Mouse (Mus musculus) lung, postnatal 36 days (tissue): ENCODE results near the gene Olfr117.
"Not testable (repeated sequence)": the region's sequence is repeated elsewhere in the genome, so short reads cannot be mapped to it uniquely, and the experiment has no call there.

Experiments
- DNase-seq: peaks from one replicate; pipeline ENCODE4 v3.0.0; 2022; ENCODE audit warnings: mixed read lengths

Olfr117 gene

DNA sequence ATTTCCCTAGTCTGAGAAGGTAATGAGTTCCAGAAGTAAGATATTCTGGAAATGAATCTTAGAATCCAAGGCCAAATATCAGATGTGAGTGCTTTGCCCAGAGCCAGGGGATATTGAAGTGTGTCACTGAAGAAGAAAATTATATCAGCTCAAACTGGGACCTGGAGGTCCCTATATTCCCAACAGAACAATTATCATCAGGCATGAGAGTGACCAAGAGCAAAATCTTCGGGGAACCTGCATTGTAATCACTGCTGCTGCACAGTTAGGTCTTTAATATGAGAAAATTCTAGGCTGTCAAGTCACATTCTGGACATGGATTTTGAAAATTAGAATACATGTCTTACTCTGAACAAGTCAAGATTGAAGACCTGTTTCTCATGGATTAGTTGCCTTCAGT is at the start of gene Olfr117:
TSS of gene Olfr117 (minus strand) at position 101 of the 400 bp plus-strand sequence.
- DNase-seq, result no peak

DNA sequence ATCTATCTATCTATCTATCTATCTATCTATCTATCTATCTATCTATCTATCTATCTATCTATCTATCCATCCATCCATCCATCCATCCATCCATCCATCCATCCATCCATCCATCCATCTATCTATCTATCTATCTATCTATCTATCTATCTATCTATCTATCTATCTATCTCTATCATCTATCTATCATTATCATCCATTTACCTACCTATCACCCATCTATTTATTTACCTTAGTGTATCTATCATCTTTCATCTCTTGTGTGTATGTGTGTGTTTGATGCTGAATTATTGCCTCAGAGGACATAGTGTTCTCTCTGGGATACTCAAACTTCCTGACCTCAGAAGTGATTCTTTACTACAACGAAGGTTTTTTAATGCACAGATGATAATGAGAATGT is 32.7 kb upstream of the Olfr117 start, which contains the start of gene Olfr119:
TSS of gene Olfr119 (plus strand) at position 301 of the 400 bp plus-strand sequence.
- not testable (repeated sequence) for DNase-seq

DNA sequence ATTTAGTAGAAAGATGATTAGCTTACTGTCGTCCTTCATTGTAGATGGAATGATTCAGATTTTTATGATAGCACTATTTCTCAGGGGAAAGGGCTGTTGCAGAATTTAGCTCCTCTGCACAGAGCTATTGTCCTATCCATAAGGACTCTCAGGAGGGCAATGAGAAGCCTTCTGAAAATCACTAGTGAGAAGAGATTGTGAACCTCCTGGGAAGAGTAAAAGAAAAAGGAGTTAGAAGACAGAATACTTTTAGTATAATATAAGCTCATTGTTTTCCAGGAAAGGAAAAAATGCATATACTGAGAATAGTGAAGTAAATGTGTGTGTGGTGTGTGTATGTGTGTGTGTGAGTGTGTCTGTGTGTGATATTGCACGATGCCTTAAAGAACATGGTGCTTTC is 3.1 kb upstream of the Olfr117 start, which contains the start of gene Olfr118:
TSS of gene Olfr118 (plus strand) at position 301 of the 400 bp plus-strand sequence.
- DNase-seq, result no peak

DNA sequence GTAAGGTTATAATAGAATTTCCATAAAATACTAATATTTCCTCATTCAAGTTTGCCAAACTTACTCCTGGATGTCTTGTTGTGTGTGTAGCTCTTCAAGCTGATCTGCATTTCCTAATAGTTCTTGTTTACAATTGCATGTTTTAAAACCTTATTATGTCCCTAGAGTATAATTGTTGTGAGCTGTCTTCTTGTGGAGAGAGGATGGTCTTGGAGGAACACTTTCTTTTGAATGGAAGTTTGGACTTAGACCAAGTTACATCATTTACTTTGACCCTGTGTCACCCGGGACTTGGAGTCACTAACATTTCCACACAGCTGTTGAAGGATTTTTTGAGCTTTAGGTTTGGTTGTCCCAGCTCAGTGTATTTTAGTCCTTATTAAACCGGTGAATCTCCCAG is 36.6 kb downstream of the Olfr117 start, which contains the start of the genes Olfr115 and Olfr116:
TSS of gene Olfr115 (minus strand) at position 101 of the 400 bp plus-strand sequence.
TSS of gene Olfr116 (minus strand) at position 191 of the 400 bp plus-strand sequence.
- no peak for DNase-seq
